Mouse (Mus musculus) forebrain, embryonic 13.5 days (tissue): Measurements from ENCODE around the gene Nsun6. TPM values are rescaled to one million over a fixed set of nuclear protein-coding genes. Genes with fewer than 3 reads are reported as not detected.

Experiments used
- ATAC-seq: fragments of 200-750 bp; cut with Nextera tagmentation; 2 replicates; pipeline ENCODE4 v1.8.0; 2017
- H3K27ac ChIP-seq: fragments of 300-500 bp; sonication (generic); 2 replicates; pipeline ENCODE4 v1.5.1; 2015; ENCODE audit warnings: inconsistent platforms, mild to moderate bottlenecking, moderate library complexity
- H3K27me3 ChIP-seq: fragments of 300-500 bp; sonication (generic); 2 replicates; pipeline ENCODE4 v1.6.1; 2015; ENCODE audit warnings: mild to moderate bottlenecking, inconsistent platforms
- H3K36me3 ChIP-seq: fragments of 300-500 bp; sonication (generic); 2 replicates; pipeline ENCODE4 v1.6.1; 2015; ENCODE audit warnings: mild to moderate bottlenecking, inconsistent platforms; ENCODE audit not compliant: poor library complexity, severe bottlenecking
- H3K4me1 ChIP-seq: fragments of 300-500 bp; sonication (generic); 2 replicates; pipeline ENCODE4 v1.6.1; 2015; ENCODE audit warnings: inconsistent platforms
- H3K4me2 ChIP-seq: fragments of 300-500 bp; sonication (generic); 2 replicates; pipeline ENCODE4 v1.6.1; 2015; ENCODE audit warnings: inconsistent platforms, mild to moderate bottlenecking, moderate library complexity
- H3K4me3 ChIP-seq: fragments of 300-500 bp; sonication (generic); 2 replicates; pipeline ENCODE4 v1.5.1; 2015; ENCODE audit warnings: mild to moderate bottlenecking, inconsistent platforms
- H3K9ac ChIP-seq: fragments of 300-500 bp; sonication (generic); 2 replicates; pipeline ENCODE4 v1.6.1; 2015; ENCODE audit warnings: mild to moderate bottlenecking, inconsistent platforms
- H3K9me3 ChIP-seq: fragments of 300-500 bp; sonication (generic); replicated peaks from 2 replicates; pipeline ENCODE4 v1.6.1; 2016; ENCODE audit warnings: inconsistent platforms
- WGBS: fragments of 180-500 bp; shearing (Covaris S2); methylation state at CpG from one replicate; pipeline ENCODE4 v1.1.7; 2015; 5-methylcytosine and 5-hydroxymethylcytosine counted together
- polyA plus RNA-seq: library from polyadenylated mRNA; unstranded; fragments of >200 nt; fragmentation: Nextera tagmentation; extraction: Ambion mirVana; gene quantifications from 2 replicates; pipeline ENCODE4 v1.2.1, GENCODE M21; 2015

Nsun6 gene
- polyA plus RNA-seq, 1 experiment from 2014 or later: 18.6 TPM

- peak overlapping the region; percentile 60 for H3K27ac ChIP-seq
- 23% methylated on average over 10 of the region's 10 CpGs for WGBS
- H3K4me2 ChIP-seq: peak overlapping the region; percentile 64
- ATAC-seq: no peak
- no peaks in the 10 kb centered on the region for H3K9me3 ChIP-seq
- H3K9ac ChIP-seq: peak overlapping the region; percentile 73
- peaks cover 35% of the 10 kb centered on the region for H3K4me1 ChIP-seq
- no peaks in the 10 kb centered on the region for H3K27me3 ChIP-seq
- H3K4me3 ChIP-seq: peak overlapping the region; percentile 74
- 0 out of 2 replicates have a peak, but pooled peaks cover 5% of the 10 kb centered on the region for H3K36me3 ChIP-seq
These were observed 373 bp downstream of the Nsun6 start for GRCm38 (mm10) chr2:15054496-15054895.

GRCm38 (mm10) chr2:15049117-15049873 is 5.6 kb downstream of the Nsun6 start, which contains the start of gene Arl5b:
Gene Arl5b (plus strand): TSS chr2:15049395.
- no peaks in the 10 kb centered on the region for H3K27me3 ChIP-seq
- H3K9me3 ChIP-seq: no peaks in the 10 kb centered on the region
- H3K36me3 ChIP-seq: 0 out of 2 replicates have a peak, but pooled peaks cover 7% of the 10 kb centered on the region
- H3K4me1 ChIP-seq: peaks cover 15% of the 10 kb centered on the region
- ATAC-seq: peak; percentile 99
- peak within 1 kb of the TSS; percentile 54; the same call in 1 of the 2 replicates for H3K27ac ChIP-seq
- H3K9ac ChIP-seq: peak within 1 kb of the TSS; percentile 71
- WGBS: 8% methylated on average over 20 of the region's 20 CpGs
- H3K4me2 ChIP-seq: peak within 1 kb of the TSS; percentile 64
- H3K4me3 ChIP-seq: peak within 1 kb of the TSS; percentile 62

GRCm38 (mm10) chr2:15040326-15040725 is 14.5 kb downstream of the Nsun6 start:
- H3K4me1 ChIP-seq: no peaks in the 10 kb centered on the region
- H3K27me3 ChIP-seq: no peaks in the 10 kb centered on the region
- no peak overlapping the region for H3K27ac ChIP-seq
- no peak overlapping the region for H3K4me2 ChIP-seq
- H3K9me3 ChIP-seq: no peaks in the 10 kb centered on the region
- H3K36me3 ChIP-seq: peaks cover 26% of the 10 kb centered on the region
- no peak overlapping the region for H3K9ac ChIP-seq
- no peak for ATAC-seq
- WGBS: 58% methylated on average over 5 of the region's 5 CpGs
- no peak overlapping the region for H3K4me3 ChIP-seq

- no peak overlapping the region for H3K4me3 ChIP-seq
- no peak overlapping the region for H3K4me2 ChIP-seq
- no peaks in the 10 kb centered on the region for H3K4me1 ChIP-seq
- H3K9ac ChIP-seq: no peak overlapping the region
- H3K9me3 ChIP-seq: no peaks in the 10 kb centered on the region
- no peak overlapping the region for H3K27ac ChIP-seq
- WGBS: 95% methylated on average over 6 of the region's 6 CpGs
- H3K27me3 ChIP-seq: no peaks in the 10 kb centered on the region
- peaks cover 20% of the 10 kb centered on the region for H3K36me3 ChIP-seq
- ATAC-seq: no peak
These were observed 16.2 kb downstream of the Nsun6 start for GRCm38 (mm10) chr2:15038705-15039104.

- 80% methylated on average over 1 of the region's 1 CpGs for WGBS
- no peak overlapping the region for H3K4me2 ChIP-seq
- no peak overlapping the region for H3K27ac ChIP-seq
- H3K4me1 ChIP-seq: no peaks in the 10 kb centered on the region
- H3K36me3 ChIP-seq: peaks cover 12% of the 10 kb centered on the region
- no peak overlapping the region for H3K9ac ChIP-seq
- no peaks in the 10 kb centered on the region for H3K27me3 ChIP-seq
- H3K9me3 ChIP-seq: no peaks in the 10 kb centered on the region
- ATAC-seq: no peak
- no peak overlapping the region for H3K4me3 ChIP-seq
These were observed 27.1 kb downstream of the Nsun6 start for GRCm38 (mm10) chr2:15027816-15028215.

GRCm38 (mm10) chr2:15026817-15027216 is 28.1 kb downstream of the Nsun6 start:
- Histone ChIP-seq H3K27ac (no peak overlapping the region), H3K9me3 (no peaks in the 10 kb centered on the region), H3K27me3 (no peaks in the 10 kb centered on the region), H3K4me2 (no peak overlapping the region), H3K4me1 (no peaks in the 10 kb centered on the region), H3K4me3 (no peak overlapping the region), H3K9ac (no peak overlapping the region), H3K36me3 (peaks cover 9% of the 10 kb centered on the region)
- 96% methylated on average over 3 of the region's 3 CpGs for WGBS
- no peak for ATAC-seq

- Histone ChIP-seq H3K27ac (no peak overlapping the region), H3K27me3 (no peaks in the 10 kb centered on the region), H3K4me2 (no peak overlapping the region), H3K9ac (no peak overlapping the region), H3K4me3 (no peak overlapping the region), H3K36me3 (peaks cover 10% of the 10 kb centered on the region; the same call in 1 of the 2 replicates), H3K9me3 (no peaks in the 10 kb centered on the region), H3K4me1 (no peaks in the 10 kb centered on the region)
- ATAC-seq: no peak
- 93% methylated on average over 1 of the region's 1 CpGs for WGBS
These were observed 46.8 kb downstream of the Nsun6 start for GRCm38 (mm10) chr2:15008072-15008471.

- no peaks in the 10 kb centered on the region for H3K9me3 ChIP-seq
- ATAC-seq: no peak
- WGBS: 87% methylated on average over 3 of the region's 3 CpGs
- H3K4me3 ChIP-seq: no peak overlapping the region
- no peak overlapping the region for H3K27ac ChIP-seq
- peaks cover 10% of the 10 kb centered on the region; the same call in 1 of the 2 replicates for H3K36me3 ChIP-seq
- no peak overlapping the region for H3K9ac ChIP-seq
- H3K4me2 ChIP-seq: no peak overlapping the region
- H3K4me1 ChIP-seq: no peaks in the 10 kb centered on the region
- no peaks in the 10 kb centered on the region for H3K27me3 ChIP-seq
These were observed 47.3 kb downstream of the Nsun6 start for GRCm38 (mm10) chr2:15007531-15007930.

- Histone ChIP-seq H3K27me3 (no peaks in the 10 kb centered on the region), H3K4me1 (no peaks in the 10 kb centered on the region), H3K9me3 (no peaks in the 10 kb centered on the region), H3K4me2 (no peak overlapping the region), H3K27ac (no peak overlapping the region), H3K36me3 (peaks cover 15% of the 10 kb centered on the region), H3K9ac (no peak overlapping the region), H3K4me3 (no peak overlapping the region)
- ATAC-seq: no peak
- WGBS: 88% methylated on average over 5 of the region's 5 CpGs
These were observed 57.0 kb downstream of the Nsun6 start for GRCm38 (mm10) chr2:14997836-14998235.

- Histone ChIP-seq H3K9ac (no peak overlapping the region), H3K36me3 (peaks cover 21% of the 10 kb centered on the region), H3K27me3 (no peaks in the 10 kb centered on the region), H3K4me2 (no peak overlapping the region), H3K9me3 (no peaks in the 10 kb centered on the region), H3K4me3 (no peak overlapping the region), H3K27ac (no peak overlapping the region), H3K4me1 (no peaks in the 10 kb centered on the region)
- no peak for ATAC-seq
- 86% methylated on average over 4 of the region's 4 CpGs for WGBS
These were observed 58.8 kb downstream of the Nsun6 start for GRCm38 (mm10) chr2:14996036-14996435.

GRCm38 (mm10) chr2:14992531-14992930 is 62.3 kb downstream of the Nsun6 start:
- Histone ChIP-seq H3K27ac (no peak overlapping the region), H3K4me2 (no peak overlapping the region), H3K9ac (no peak overlapping the region), H3K4me3 (no peak overlapping the region), H3K9me3 (no peaks in the 10 kb centered on the region), H3K36me3 (peaks cover 15% of the 10 kb centered on the region; the same call in 1 of the 2 replicates), H3K27me3 (no peaks in the 10 kb centered on the region), H3K4me1 (no peaks in the 10 kb centered on the region)
- ATAC-seq: no peak
- WGBS: 99% methylated on average over 4 of the region's 4 CpGs

- Histone ChIP-seq H3K27ac (no peak overlapping the region), H3K27me3 (no peaks in the 10 kb centered on the region), H3K9ac (no peak overlapping the region), H3K4me3 (no peak overlapping the region), H3K4me2 (no peak overlapping the region), H3K36me3 (peaks cover 16% of the 10 kb centered on the region), H3K9me3 (no peaks in the 10 kb centered on the region), H3K4me1 (no peaks in the 10 kb centered on the region)
- WGBS: 83% methylated on average over 4 of the region's 4 CpGs
- no peak for ATAC-seq
These were observed 65.5 kb downstream of the Nsun6 start for GRCm38 (mm10) chr2:14989350-14989749.
